In the genomic region with DNA sequence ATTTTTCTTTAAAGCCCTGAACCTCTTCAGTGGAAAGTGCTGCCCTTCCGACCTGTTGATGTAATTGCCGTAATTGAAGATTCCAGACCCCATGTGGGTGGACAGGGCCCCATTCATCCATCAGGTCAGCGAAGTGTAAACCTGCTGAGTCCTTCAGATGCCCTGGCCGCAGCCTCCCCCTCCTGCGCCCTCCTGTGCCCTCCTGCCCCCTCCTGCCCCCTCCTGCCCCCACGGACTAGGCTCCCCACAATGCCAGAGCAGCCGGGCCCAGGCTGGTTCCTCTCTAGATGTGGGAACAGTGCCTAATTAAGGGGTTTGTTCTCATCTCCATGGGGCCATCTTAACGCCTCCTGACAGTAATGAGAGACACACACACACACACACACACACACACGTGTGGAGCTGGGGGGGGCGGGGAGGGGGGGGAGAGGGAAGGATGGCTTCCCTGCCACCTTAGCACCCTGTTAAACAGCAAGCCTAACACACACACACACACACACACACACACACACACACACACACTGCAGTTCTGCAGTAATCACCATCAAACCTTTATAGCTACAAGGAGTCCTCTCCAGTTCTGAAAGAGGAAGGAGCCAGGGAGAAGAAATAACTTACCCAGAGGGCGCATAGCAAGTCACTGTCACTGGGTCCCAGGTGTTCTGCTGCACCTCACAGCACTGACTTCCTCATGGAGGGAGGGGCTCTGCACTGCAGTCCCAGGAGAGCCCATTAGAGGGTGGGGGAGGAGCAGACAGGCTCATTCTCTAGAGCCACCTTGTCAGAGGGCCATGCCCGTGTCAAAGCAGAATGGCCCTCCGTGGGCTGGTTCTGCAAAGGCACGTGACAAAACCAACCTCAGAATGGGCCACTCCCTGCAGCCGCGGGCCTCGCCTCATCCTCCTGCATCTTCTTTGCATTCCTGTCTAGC, we compare ENCODE assay signal across 8 mouse cellular contexts. TPM values are rescaled to one million over a fixed set of nuclear protein-coding genes. Genes with fewer than 3 reads are reported as not detected.
DNase-seq lines count a peak whose midpoint lies in the region; ATAC-seq lines count a peak whose summit lies in the region.

No protein-coding gene starts in this region.

- no peak overlapping the region for H3K4me2 ChIP-seq in heart, embryonic 15.5 days
- H3K4me2 ChIP-seq in embryonic facial prominence, embryonic 11.5 days (ENCODE audit: low read depth, low read length) = no peak overlapping the region
- peak overlapping the region; percentile 18; the same call in 1 of the 2 replicates for H3K4me2 ChIP-seq in limb, embryonic 12.5 days

- H3K4me1 ChIP-seq in heart, embryonic 15.5 days (replicated peaks) = peaks cover 13% of the 10 kb centered on the region
- peaks cover 8% of the 10 kb centered on the region for H3K4me1 ChIP-seq in embryonic facial prominence, embryonic 11.5 days (ENCODE audit: control insufficient read depth, insufficient read depth, low read length)
- peaks cover 35% of the 10 kb centered on the region for H3K4me1 ChIP-seq in limb, embryonic 12.5 days (replicated peaks)

- H3K9me3 ChIP-seq in heart, embryonic 15.5 days (replicated peaks) = no peaks in the 10 kb centered on the region
- no peaks in the 10 kb centered on the region for H3K9me3 ChIP-seq in embryonic facial prominence, embryonic 11.5 days (replicated peaks; ENCODE audit: control insufficient read depth, low read length)
- H3K9me3 ChIP-seq in limb, embryonic 12.5 days = no peaks in the 10 kb centered on the region

- H3K27ac ChIP-seq in heart, embryonic 15.5 days = no peak overlapping the region
- H3K27ac ChIP-seq in embryonic facial prominence, embryonic 11.5 days (replicated peaks; ENCODE audit: low read depth, low read length) = no peak overlapping the region
- no peak overlapping the region for H3K27ac ChIP-seq in limb, embryonic 12.5 days

- H3K27me3 ChIP-seq in heart, embryonic 15.5 days = peaks cover 5% of the 10 kb centered on the region; the same call in 1 of the 2 replicates
- H3K27me3 ChIP-seq in embryonic facial prominence, embryonic 11.5 days (ENCODE audit: control insufficient read depth, insufficient read depth, low read length) = no peaks in the 10 kb centered on the region
- peaks cover 25% of the 10 kb centered on the region for H3K27me3 ChIP-seq in limb, embryonic 12.5 days

- ATAC-seq in heart, embryonic 15.5 days (replicated peaks; ENCODE audit: insufficient number of reproducible peaks, insufficient read depth, low FRiP score, low read depth) = 0 out of 2 replicates have a peak, but pooled peaks have one; percentile 27
- ATAC-seq in embryonic facial prominence, embryonic 11.5 days (replicated peaks; ENCODE audit: insufficient number of reproducible peaks, low FRiP score, low TSS enrichment, low read depth) = peak; percentile 72
- peak; percentile 48 for ATAC-seq in limb, embryonic 12.5 days (ENCODE audit: insufficient number of reproducible peaks, insufficient read depth, low FRiP score, low TSS enrichment, low read depth)

- H3K36me3 ChIP-seq in heart, embryonic 15.5 days = no peaks in the 10 kb centered on the region
- no peaks in the 10 kb centered on the region for H3K36me3 ChIP-seq in embryonic facial prominence, embryonic 11.5 days (replicated peaks; ENCODE audit: control insufficient read depth, insufficient read depth, low read depth, low read length)
- no peaks in the 10 kb centered on the region for H3K36me3 ChIP-seq in limb, embryonic 12.5 days

- H3K4me3 ChIP-seq in heart, embryonic 15.5 days = no peak overlapping the region
- H3K4me3 ChIP-seq in embryonic facial prominence, embryonic 11.5 days (ENCODE audit: low read depth, low read length) = no peak overlapping the region
- no peak overlapping the region for H3K4me3 ChIP-seq in limb, embryonic 12.5 days (replicated peaks)

- H3K9ac ChIP-seq in heart, embryonic 15.5 days = no peak overlapping the region
- no peak overlapping the region for H3K9ac ChIP-seq in embryonic facial prominence, embryonic 11.5 days (replicated peaks; ENCODE audit: low read length)
- no peak overlapping the region for H3K9ac ChIP-seq in limb, embryonic 12.5 days (replicated peaks)

- 38% methylated on average over 16 of the region's 17 CpGs for WGBS in heart, embryonic 15.5 days
- WGBS in embryonic facial prominence, embryonic 11.5 days = 11% methylated on average over 16 of the region's 17 CpGs
- 9% methylated on average over 16 of the region's 17 CpGs for WGBS in limb, embryonic 12.5 days

- intact Hi-C loops in heart, postnatal 36 days (cut with DNase I) = no loop called here

- no peak for DNase-seq in heart, postnatal 36 days
- no peak for DNase-seq in embryonic facial prominence, embryonic 11.5 days (ENCODE audit: low spot score)
- DNase-seq in retina, postnatal 7 days (ENCODE audit: low read depth, low spot score) = peak; percentile 21
- no peak for DNase-seq in ovary, adult 18-20 months (ENCODE audit: low spot score)
- no peak for DNase-seq in layer of hippocampus, adult 9-10 months (ENCODE audit: low spot score)
- DNase-seq in kidney, adult 18-20 months = no peak

RNA-seq across cellular contexts. Expression of a gene that starts 25.3 kb away (rescaled TPM):
- 23.2 and 29.0 TPM in 2 replicates for polyA plus RNA-seq in heart, embryonic 15.5 days (2015; fragmentation: Nextera tagmentation; extraction: Ambion mirVana)
- 10 to 100 TPM; 20.6 to 27.4 TPM for total RNA-seq in heart, postnatal 36 days (2021)
- 65.0 and 68.1 TPM in 2 replicates for polyA plus RNA-seq in embryonic facial prominence, embryonic 11.5 days (2014; fragmentation: Nextera tagmentation; extraction: Ambion mirVana)
- polyA plus RNA-seq in limb, embryonic 12.5 days (2016; fragmentation: Nextera tagmentation; extraction: Ambion mirVana) = 74.9 and 76.9 TPM in 2 replicates
